Mouse (Mus musculus) heart, postnatal 0 days (tissue): Measurements from ENCODE around the gene Col25a1. TPM values are rescaled to one million over a fixed set of nuclear protein-coding genes. Genes with fewer than 3 reads are reported as not detected.

Experiments
- ATAC-seq: fragments of 200-750 bp; cut with Nextera tagmentation; 2 replicates; pipeline ENCODE4 v1.8.0; 2017; ENCODE audit warnings: low read depth, moderate number of reproducible peaks, moderate library complexity; ENCODE audit not compliant: insufficient read depth
- DNase-seq: peaks from one replicate; pipeline ENCODE4 v3.0.0-alpha.2; 2016; ENCODE audit warnings: low spot score
- H3K27ac ChIP-seq: fragments of 300-500 bp; sonication (generic); 2 replicates; pipeline ENCODE4 v1.5.1; 2014; ENCODE audit warnings: low read depth, mild to moderate bottlenecking
- H3K27me3 ChIP-seq: fragments of 300-500 bp; sonication (generic); 2 replicates; pipeline ENCODE4 v1.6.1; 2014; ENCODE audit warnings: low read length, mixed read lengths; ENCODE audit not compliant: control insufficient read depth, insufficient read depth
- H3K36me3 ChIP-seq: fragments of 300-500 bp; sonication (generic); replicated peaks from 2 replicates; pipeline ENCODE4 v1.6.1; 2014; ENCODE audit warnings: low read length, mixed read lengths; ENCODE audit not compliant: control insufficient read depth, insufficient read depth
- H3K4me1 ChIP-seq: fragments of 300-500 bp; sonication (generic); 2 replicates; pipeline ENCODE4 v1.6.1; 2014; ENCODE audit warnings: antibody characterized with exemption; ENCODE audit not compliant: control insufficient read depth, insufficient read depth
- H3K4me2 ChIP-seq: fragments of 300-500 bp; sonication (generic); 2 replicates; pipeline ENCODE4 v1.6.1; 2014; ENCODE audit warnings: low read depth, mild to moderate bottlenecking, low read length, moderate library complexity
- H3K4me3 ChIP-seq: fragments of 300-500 bp; sonication (generic); 2 replicates; pipeline ENCODE4 v1.5.1; 2014; ENCODE audit warnings: low read depth, low read length
- H3K9ac ChIP-seq: fragments of 300-500 bp; sonication (generic); replicated peaks from 2 replicates; pipeline ENCODE4 v1.6.1; 2014; ENCODE audit warnings: low read depth, low read length, mixed read lengths
- H3K9me3 ChIP-seq: fragments of 300-500 bp; sonication (generic); replicated peaks from 2 replicates; pipeline ENCODE4 v1.6.1; 2016; ENCODE audit warnings: low read length; ENCODE audit not compliant: control insufficient read depth
- CTCF ChIP-seq: IDR thresholded peaks from 2 replicates; pipeline ENCODE4 v1.5.1; 2016; ENCODE audit warnings: antibody characterized with exemption, control low read depth, low read depth
- EP300 ChIP-seq: IDR thresholded peaks from 2 replicates; pipeline ENCODE4 v1.6.1; 2016; ENCODE audit warnings: antibody characterized with exemption, low read depth
- WGBS: fragments of 180-500 bp; shearing (Covaris S2); extraction: QIAGEN DNeasy Blood & Tissue Kit; methylation state at CpG from one replicate; pipeline ENCODE4 v1.1.7; 2014; 5-methylcytosine and 5-hydroxymethylcytosine counted together
- polyA plus RNA-seq: library from polyadenylated mRNA; unstranded; fragments of >200 nt; fragmentation: Nextera tagmentation; extraction: Ambion mirVana; gene quantifications from 2 replicates; pipeline ENCODE4 v1.2.1, GENCODE M21; 2015
- total RNA-seq: library from RNA; depleted of rRNA; stranded (reverse); fragments of >200 nt; gene quantifications from 2 replicates; pipeline ENCODE4 v1.2.3, GENCODE M21; 2014; ENCODE audit warnings: low replicate concordance

The Col25a1 gene
- total and polyA plus RNA-seq, 2 experiments from 2014 or later, result 0.67 to 0.92 TPM

- TF ChIP-seq CTCF (no peak), EP300 (no peak)
- WGBS, result 35% methylated on average over 6 of the region's 6 CpGs
- H3K9ac ChIP-seq, result no peak overlapping the region
- H3K4me3 ChIP-seq, result no peak overlapping the region
- H3K9me3 ChIP-seq, result no peaks in the 10 kb centered on the region
- no peak overlapping the region for H3K4me2 ChIP-seq
- H3K36me3 ChIP-seq, result no peaks in the 10 kb centered on the region
- no peaks in the 10 kb centered on the region for H3K27me3 ChIP-seq
- peak; percentile 42 for DNase-seq
- peaks cover 8% of the 10 kb centered on the region; the same call in 1 of the 2 replicates for H3K4me1 ChIP-seq
- peak; percentile 51 for ATAC-seq
- no peak overlapping the region for H3K27ac ChIP-seq
Measured at GRCm38 (mm10) chr3:130116886-130117285, 14.4 kb upstream of the Col25a1 start.

- Histone ChIP-seq H3K4me2 (no peak overlapping the region), H3K4me1 (no peaks in the 10 kb centered on the region), H3K9me3 (no peaks in the 10 kb centered on the region), H3K9ac (no peak overlapping the region), H3K27ac (no peak overlapping the region), H3K27me3 (no peaks in the 10 kb centered on the region), H3K36me3 (no peaks in the 10 kb centered on the region), H3K4me3 (no peak overlapping the region)
- TF ChIP-seq EP300, result no peak
- WGBS, result 81% methylated on average over 8 of the region's 8 CpGs
- DNase-seq (no peak), ATAC-seq (no peak)
Measured at GRCm38 (mm10) chr3:130127840-130128239, 3.5 kb upstream of the Col25a1 start.

GRCm38 (mm10) chr3:130128564-130128963 lies 2.7 kb upstream of the Col25a1 start:
- no peaks in the 10 kb centered on the region for H3K9me3 ChIP-seq
- H3K4me1 ChIP-seq, result no peaks in the 10 kb centered on the region
- no peak overlapping the region for H3K4me3 ChIP-seq
- WGBS, result 66% methylated on average over 11 of the region's 11 CpGs
- DNase-seq, result no peak
- no peaks in the 10 kb centered on the region for H3K36me3 ChIP-seq
- no peak overlapping the region for H3K9ac ChIP-seq
- no peak for ATAC-seq
- no peak overlapping the region for H3K27ac ChIP-seq
- H3K4me2 ChIP-seq, result no peak overlapping the region
- no peak for TF ChIP-seq CTCF
- H3K27me3 ChIP-seq, result no peaks in the 10 kb centered on the region

GRCm38 (mm10) chr3:130129635-130130206 lies 1.6 kb upstream of the Col25a1 start:
- Histone ChIP-seq H3K9ac (no peak overlapping the region), H3K4me2 (no peak overlapping the region), H3K36me3 (no peaks in the 10 kb centered on the region), H3K4me3 (no peak overlapping the region), H3K27ac (no peak overlapping the region), H3K27me3 (no peaks in the 10 kb centered on the region), H3K4me1 (no peaks in the 10 kb centered on the region), H3K9me3 (no peaks in the 10 kb centered on the region)
- TF ChIP-seq CTCF (peak; percentile 51), EP300 (no peak)
- 45% methylated on average over 10 of the region's 10 CpGs for WGBS
- ATAC-seq (no peak), DNase-seq (no peak)

GRCm38 (mm10) chr3:130137204-130137603 lies 5.9 kb downstream of the Col25a1 start:
- H3K9me3 ChIP-seq, result no peaks in the 10 kb centered on the region
- H3K27me3 ChIP-seq, result no peaks in the 10 kb centered on the region
- H3K9ac ChIP-seq, result no peak overlapping the region
- no peak overlapping the region for H3K4me2 ChIP-seq
- ATAC-seq, result no peak
- no peaks in the 10 kb centered on the region for H3K36me3 ChIP-seq
- H3K4me3 ChIP-seq, result no peak overlapping the region
- no peaks in the 10 kb centered on the region for H3K4me1 ChIP-seq
- no peak for DNase-seq
- no peak overlapping the region for H3K27ac ChIP-seq
- no peak for TF ChIP-seq EP300
- no peak for TF ChIP-seq CTCF

- WGBS, result 27% methylated on average over 3 of the region's 3 CpGs
- DNase-seq, result no peak
Measured at GRCm38 (mm10) chr3:130137640-130138039, 6.3 kb downstream of the Col25a1 start.

More at GRCm38 (mm10) chr3:130137640-130138039, 6.3 kb downstream of the Col25a1 start:
- no peak overlapping the region for H3K4me3 ChIP-seq
- H3K36me3 ChIP-seq, result no peaks in the 10 kb centered on the region
- H3K9me3 ChIP-seq, result no peaks in the 10 kb centered on the region
- ATAC-seq, result no peak
- no peak overlapping the region for H3K9ac ChIP-seq
- H3K27ac ChIP-seq, result no peak overlapping the region
- H3K4me1 ChIP-seq, result no peaks in the 10 kb centered on the region
- no peak for TF ChIP-seq CTCF
- TF ChIP-seq EP300, result no peak
- H3K27me3 ChIP-seq, result no peaks in the 10 kb centered on the region
- no peak overlapping the region for H3K4me2 ChIP-seq
